Mouse (Mus musculus): Measurements from ENCODE around the gene Cox6a2. TPM values are rescaled to one million over a fixed set of nuclear protein-coding genes. Genes with fewer than 3 reads are reported as not detected.

The Cox6a2 gene
- polyA plus RNA-seq, 1 experiment from 2014 or later, result 1,008 TPM

DNA sequence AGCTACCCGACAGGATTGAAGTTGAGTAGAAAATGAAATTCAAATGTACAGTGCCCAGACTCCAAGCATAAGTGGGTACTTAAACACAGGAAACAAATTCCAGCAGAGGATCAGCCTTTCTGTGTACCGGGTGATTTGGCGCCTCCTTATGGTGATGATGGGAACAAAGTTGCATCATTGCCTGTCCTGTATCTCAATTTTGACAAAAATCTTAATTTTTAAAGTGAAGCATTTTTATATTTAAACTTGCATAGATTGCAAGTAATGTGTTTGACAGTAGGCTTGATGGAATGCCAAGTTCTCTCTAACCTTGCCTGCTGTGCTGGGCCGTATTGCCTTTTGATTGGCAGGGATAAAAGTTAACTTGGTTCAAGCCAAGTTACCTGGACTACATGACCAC, 32.8 kb upstream of the Cox6a2 start:
- Histone ChIP-seq H3K27me3 (ENCODE audit: control insufficient read depth, insufficient read depth, low read length) (no peaks in the 10 kb centered on the region), H3K4me1 (ENCODE audit: control insufficient read depth in 2 of 2, insufficient read depth in 2 of 2, low read length in 2 of 2) (peaks cover 6 to 14% of the 10 kb centered on the region in 2 experiments), H3K4me3 (ENCODE audit: control insufficient read depth in 1 of 2, insufficient read depth in 1 of 2, low read depth in 1 of 2, low read length in 2 of 2) (peak overlapping the region; percentile 52 to 76; a peak in 3 of 4 replicates), H3K4me2 (ENCODE audit: low read length) (peak overlapping the region; percentile 75), H3K9ac (ENCODE audit: low read length) (peak overlapping the region; percentile 68), H3K9me3 (ENCODE audit: control insufficient read depth, low read length) (no peaks in the 10 kb centered on the region), H3K36me3 (ENCODE audit: control insufficient read depth, insufficient read depth, low read length) (peaks cover 55% of the 10 kb centered on the region), H3K27ac (replicated peaks in 1 of 2; ENCODE audit: control insufficient read depth in 1 of 2, insufficient read depth in 1 of 2, low read depth in 2 of 2, low read length in 2 of 2) (peak overlapping the region; percentile 85 to 97)
- no peak for ATAC-seq (ENCODE audit: insufficient number of reproducible peaks, insufficient read depth, low FRiP score, low read depth)
- 20% methylated on average over 4 of the region's 4 CpGs for WGBS

DNA sequence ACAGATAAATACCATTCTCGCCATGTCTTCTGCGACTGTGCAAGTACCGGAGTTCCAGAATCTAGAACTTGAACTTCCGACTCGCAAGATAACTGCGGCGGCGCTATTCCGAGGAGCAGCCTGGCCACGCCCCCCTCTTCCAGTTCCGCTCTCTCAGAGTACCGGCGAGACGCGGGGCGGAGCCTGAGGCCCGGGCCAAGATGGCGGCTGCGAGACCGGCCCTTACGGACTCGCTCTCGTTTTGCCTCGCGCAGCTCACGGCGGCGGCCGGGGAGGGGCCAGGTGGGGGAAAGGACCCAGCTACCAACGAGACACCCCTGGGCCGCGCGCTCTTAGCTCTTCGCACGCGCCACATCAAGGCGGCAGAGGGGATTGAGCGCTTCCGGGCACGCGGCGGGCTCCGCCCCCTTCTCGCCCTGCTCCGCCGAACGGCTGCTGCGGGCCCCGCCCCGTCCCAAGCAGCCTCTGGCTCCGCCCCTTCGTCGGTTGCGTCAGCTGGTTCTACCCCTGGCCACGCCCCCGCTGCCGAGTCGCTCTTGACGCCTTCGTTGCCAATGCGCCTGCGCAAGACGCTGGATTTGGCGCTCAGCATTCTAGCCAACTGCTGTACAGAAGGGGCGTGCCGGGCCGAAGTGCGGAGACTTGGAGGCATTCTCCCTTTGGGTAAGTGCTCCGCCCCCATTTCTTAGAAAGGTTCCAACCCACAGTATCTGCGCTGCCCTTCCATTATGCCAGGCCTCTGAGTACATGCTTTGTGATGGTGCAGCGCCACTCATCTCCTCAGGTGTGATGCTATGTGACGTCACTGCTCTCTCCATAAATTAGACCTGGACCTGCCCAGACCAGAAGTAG, 32.0 kb upstream of the Cox6a2 start, which contains the start of gene 9130023H24Rik:
Gene 9130023H24Rik (minus strand): TSS at position 105 of the 852 bp plus-strand sequence.
- peak within 1 kb of the TSS; percentile 87 for H3K9ac ChIP-seq (ENCODE audit: low read length)
- H3K9me3 ChIP-seq (ENCODE audit: control insufficient read depth, low read length), result no peaks in the 10 kb centered on the region
- peaks cover 6 to 14% of the 10 kb centered on the region in 2 experiments for H3K4me1 ChIP-seq (ENCODE audit: control insufficient read depth in 2 of 2, insufficient read depth in 2 of 2, low read length in 2 of 2)
- peak within 1 kb of the TSS; percentile 97 for H3K27ac ChIP-seq (replicated peaks in 1 of 2; ENCODE audit: control insufficient read depth in 1 of 2, insufficient read depth in 1 of 2, low read depth in 2 of 2, low read length in 2 of 2)
- peaks cover 51% of the 10 kb centered on the region for H3K36me3 ChIP-seq (ENCODE audit: control insufficient read depth, insufficient read depth, low read length)
- H3K27me3 ChIP-seq (ENCODE audit: control insufficient read depth, insufficient read depth, low read length), result no peaks in the 10 kb centered on the region
- WGBS, result under 1% methylated on average over 69 of the region's 72 CpGs
- ATAC-seq (ENCODE audit: insufficient number of reproducible peaks, insufficient read depth, low FRiP score, low read depth), result peak; percentile 88
- H3K4me3 ChIP-seq (ENCODE audit: control insufficient read depth in 1 of 2, insufficient read depth in 1 of 2, low read depth in 1 of 2, low read length in 2 of 2), result peak within 1 kb of the TSS; percentile 76 to 79
- H3K4me2 ChIP-seq (ENCODE audit: low read length), result peak within 1 kb of the TSS; percentile 84

DNA sequence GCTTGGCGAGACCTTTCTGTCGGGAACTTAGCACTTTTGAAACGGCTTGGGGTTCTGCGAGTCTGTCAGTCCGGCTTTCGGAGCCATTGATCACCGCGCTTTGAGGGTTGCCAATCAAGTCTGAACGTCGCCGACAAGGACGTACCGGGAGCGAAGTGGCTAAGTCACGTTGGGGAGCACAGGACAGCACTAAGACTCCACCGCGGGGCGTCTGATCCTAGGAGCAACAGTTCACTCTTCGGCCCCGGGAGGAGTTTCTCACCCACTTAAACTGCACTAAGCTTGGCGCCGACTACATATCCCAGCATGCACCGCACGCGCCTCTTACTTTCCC, 31.4 kb upstream of the Cox6a2 start:
- Histone ChIP-seq H3K27me3 (ENCODE audit: control insufficient read depth, insufficient read depth, low read length) (no peaks in the 10 kb centered on the region), H3K36me3 (ENCODE audit: control insufficient read depth, insufficient read depth, low read length) (peaks cover 45% of the 10 kb centered on the region), H3K4me3 (ENCODE audit: control insufficient read depth in 1 of 2, insufficient read depth in 1 of 2, low read depth in 1 of 2, low read length in 2 of 2) (peak overlapping the region; percentile 76 to 79), H3K9ac (ENCODE audit: low read length) (peak overlapping the region; percentile 87), H3K4me2 (ENCODE audit: low read length) (peak overlapping the region; percentile 84), H3K4me1 (ENCODE audit: control insufficient read depth in 2 of 2, insufficient read depth in 2 of 2, low read length in 2 of 2) (peaks cover 6 to 14% of the 10 kb centered on the region in 2 experiments), H3K27ac (replicated peaks in 1 of 2; ENCODE audit: control insufficient read depth in 1 of 2, insufficient read depth in 1 of 2, low read depth in 2 of 2, low read length in 2 of 2) (peak overlapping the region; percentile 97), H3K9me3 (ENCODE audit: control insufficient read depth, low read length) (no peaks in the 10 kb centered on the region)
- ATAC-seq (ENCODE audit: insufficient number of reproducible peaks, insufficient read depth, low FRiP score, low read depth), result no peak
- WGBS, result under 1% methylated on average over 25 of the region's 25 CpGs

DNA sequence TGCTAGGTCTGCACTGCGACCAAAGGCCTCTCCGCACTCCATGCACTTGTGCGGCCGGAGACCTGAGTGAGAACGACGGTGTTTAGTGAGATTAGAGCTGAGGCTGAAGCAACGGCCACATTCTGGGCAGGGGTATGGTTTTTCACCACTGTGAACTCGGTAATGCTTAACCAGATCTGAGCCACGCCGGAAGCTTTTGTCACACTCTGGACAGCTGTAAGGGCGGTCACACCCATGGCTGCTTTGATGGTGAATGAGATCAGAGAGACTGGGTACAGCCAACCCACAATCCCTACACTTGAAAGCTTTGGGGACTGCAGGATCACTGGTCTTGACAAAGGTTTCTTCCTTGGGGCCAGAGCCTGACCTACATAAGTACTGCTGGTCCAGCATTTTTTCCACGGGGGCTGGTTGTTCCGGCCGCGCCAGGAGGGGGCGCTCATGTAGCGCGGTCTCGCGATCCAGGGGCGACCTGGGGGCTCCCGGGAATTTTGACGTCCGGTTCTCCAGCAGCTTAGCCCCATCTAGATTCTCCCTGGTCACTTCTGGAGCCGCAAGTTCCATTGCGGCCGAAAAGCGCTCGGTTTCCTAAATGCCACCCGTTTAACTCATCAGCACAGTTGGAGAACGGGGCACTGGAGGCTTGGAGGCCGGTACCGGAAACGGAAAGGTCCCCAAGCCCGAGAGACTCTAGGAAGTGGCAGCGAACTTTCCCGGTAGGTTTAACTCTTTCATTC, 30.8 kb upstream of the Cox6a2 start, which contains the start of gene Armc5:
Gene Armc5 (plus strand): TSS at position 487 of the 737 bp plus-strand sequence.
- 25% methylated on average over 37 of the region's 37 CpGs for WGBS
- H3K4me3 ChIP-seq (ENCODE audit: control insufficient read depth in 1 of 2, insufficient read depth in 1 of 2, low read depth in 1 of 2, low read length in 2 of 2), result peak within 1 kb of the TSS; percentile 76 to 79
- peak within 1 kb of the TSS; percentile 84 for H3K4me2 ChIP-seq (ENCODE audit: low read length)
- no peaks in the 10 kb centered on the region for H3K27me3 ChIP-seq (ENCODE audit: control insufficient read depth, insufficient read depth, low read length)
- H3K4me1 ChIP-seq (ENCODE audit: control insufficient read depth in 2 of 2, insufficient read depth in 2 of 2, low read length in 2 of 2), result peaks cover 6 to 14% of the 10 kb centered on the region in 2 experiments
- peak within 1 kb of the TSS; percentile 97 for H3K27ac ChIP-seq (replicated peaks in 1 of 2; ENCODE audit: control insufficient read depth in 1 of 2, insufficient read depth in 1 of 2, low read depth in 2 of 2, low read length in 2 of 2)
- H3K9ac ChIP-seq (ENCODE audit: low read length), result peak within 1 kb of the TSS; percentile 87
- H3K36me3 ChIP-seq (ENCODE audit: control insufficient read depth, insufficient read depth, low read length), result peaks cover 39% of the 10 kb centered on the region
- ATAC-seq (ENCODE audit: insufficient number of reproducible peaks, insufficient read depth, low FRiP score, low read depth), result peak; percentile 23; the same call in 1 of the 2 replicates
- H3K9me3 ChIP-seq (ENCODE audit: control insufficient read depth, low read length), result no peaks in the 10 kb centered on the region

DNA sequence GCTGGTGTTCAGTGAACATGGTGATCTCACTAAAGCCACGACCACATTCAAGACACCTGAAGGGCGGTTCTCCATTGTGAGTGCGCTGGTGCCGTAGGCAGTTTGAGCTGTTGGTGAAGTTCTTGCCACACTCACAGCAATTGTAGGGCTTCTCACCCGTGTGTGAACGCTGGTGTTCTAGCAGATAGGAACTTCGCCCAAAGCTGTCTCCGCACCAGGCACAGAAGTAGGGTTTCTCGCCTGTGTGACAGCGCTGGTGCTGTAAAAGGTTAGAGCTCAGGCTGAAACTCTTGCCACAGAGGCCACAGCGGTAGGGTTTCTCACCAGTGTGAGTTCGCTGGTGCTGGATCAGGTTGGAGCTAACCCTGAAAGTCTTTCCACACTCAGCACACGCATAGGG, 30.2 kb upstream of the Cox6a2 start:
- no peaks in the 10 kb centered on the region for H3K27me3 ChIP-seq (ENCODE audit: control insufficient read depth, insufficient read depth, low read length)
- H3K36me3 ChIP-seq (ENCODE audit: control insufficient read depth, insufficient read depth, low read length), result peaks cover 33% of the 10 kb centered on the region
- peak overlapping the region; percentile 87; the same call in 1 of the 2 replicates for H3K9ac ChIP-seq (ENCODE audit: low read length)
- no peak overlapping the region for H3K4me2 ChIP-seq (ENCODE audit: low read length)
- no peak overlapping the region for H3K4me3 ChIP-seq (ENCODE audit: control insufficient read depth in 1 of 2, insufficient read depth in 1 of 2, low read depth in 1 of 2, low read length in 2 of 2)
- ATAC-seq (ENCODE audit: insufficient number of reproducible peaks, insufficient read depth, low FRiP score, low read depth), result no peak
- H3K27ac ChIP-seq (replicated peaks in 1 of 2; ENCODE audit: control insufficient read depth in 1 of 2, insufficient read depth in 1 of 2, low read depth in 2 of 2, low read length in 2 of 2), result no peak overlapping the region
- H3K9me3 ChIP-seq (ENCODE audit: control insufficient read depth, low read length), result no peaks in the 10 kb centered on the region
- peaks cover 6 to 14% of the 10 kb centered on the region in 2 experiments for H3K4me1 ChIP-seq (ENCODE audit: control insufficient read depth in 2 of 2, insufficient read depth in 2 of 2, low read length in 2 of 2)
- WGBS, result 89% methylated on average over 13 of the region's 13 CpGs

DNA sequence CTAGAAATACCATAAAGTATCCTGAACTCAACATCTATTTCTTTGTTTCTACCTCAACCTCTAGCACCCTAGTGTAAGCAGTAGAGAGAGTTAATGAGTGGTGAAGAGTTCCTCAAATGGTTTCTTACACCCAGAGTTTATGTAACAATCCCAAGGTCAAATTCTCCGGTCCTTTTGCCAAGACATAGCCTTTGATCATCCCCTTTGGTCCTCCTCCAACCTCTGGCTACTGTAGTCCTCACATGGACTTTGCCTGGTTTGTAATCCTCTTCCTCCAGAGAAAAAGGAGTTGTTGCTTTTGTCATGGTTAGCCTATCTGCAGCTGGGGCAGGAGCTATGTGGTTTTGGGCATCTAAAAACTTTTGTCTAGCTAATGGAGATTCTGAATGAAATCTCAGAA, 29.3 kb upstream of the Cox6a2 start:
- no peak for ATAC-seq (ENCODE audit: insufficient number of reproducible peaks, insufficient read depth, low FRiP score, low read depth)
- peaks cover 24% of the 10 kb centered on the region for H3K36me3 ChIP-seq (ENCODE audit: control insufficient read depth, insufficient read depth, low read length)
- no peaks in the 10 kb centered on the region for H3K9me3 ChIP-seq (ENCODE audit: control insufficient read depth, low read length)
- no peak overlapping the region for H3K27ac ChIP-seq (replicated peaks in 1 of 2; ENCODE audit: control insufficient read depth in 1 of 2, insufficient read depth in 1 of 2, low read depth in 2 of 2, low read length in 2 of 2)
- 64% methylated on average over 1 of the region's 1 CpGs for WGBS
- H3K27me3 ChIP-seq (ENCODE audit: control insufficient read depth, insufficient read depth, low read length), result no peaks in the 10 kb centered on the region
- no peak overlapping the region for H3K4me3 ChIP-seq (ENCODE audit: control insufficient read depth in 1 of 2, insufficient read depth in 1 of 2, low read depth in 1 of 2, low read length in 2 of 2)
- H3K4me2 ChIP-seq (ENCODE audit: low read length), result no peak overlapping the region
- H3K4me1 ChIP-seq (ENCODE audit: control insufficient read depth in 2 of 2, insufficient read depth in 2 of 2, low read length in 2 of 2), result peaks cover 6 to 14% of the 10 kb centered on the region in 2 experiments
- no peak overlapping the region for H3K9ac ChIP-seq (ENCODE audit: low read length)

DNA sequence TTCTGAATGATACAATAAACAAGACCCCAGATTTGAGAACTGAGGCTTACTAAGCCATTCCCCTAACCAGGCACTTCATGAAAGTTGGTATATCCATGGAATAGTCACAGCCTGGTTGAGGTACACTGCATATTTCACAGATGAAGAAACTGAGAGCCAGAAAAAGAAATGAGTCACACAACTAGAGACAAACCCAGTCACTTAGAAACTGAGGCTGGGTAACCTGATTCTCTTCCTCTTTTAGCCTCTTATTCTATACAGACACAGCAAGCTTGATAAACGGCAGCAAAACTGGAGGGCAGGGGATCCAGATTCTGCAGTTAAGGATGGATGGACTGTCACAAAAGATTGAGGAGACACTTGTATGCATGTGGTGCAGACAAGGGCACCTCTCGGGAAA, 28.6 kb upstream of the Cox6a2 start:
- H3K27ac ChIP-seq (replicated peaks in 1 of 2; ENCODE audit: control insufficient read depth in 1 of 2, insufficient read depth in 1 of 2, low read depth in 2 of 2, low read length in 2 of 2), result no peak overlapping the region
- ATAC-seq (ENCODE audit: insufficient number of reproducible peaks, insufficient read depth, low FRiP score, low read depth), result no peak
- peaks cover 17% of the 10 kb centered on the region for H3K36me3 ChIP-seq (ENCODE audit: control insufficient read depth, insufficient read depth, low read length)
- H3K4me1 ChIP-seq (ENCODE audit: control insufficient read depth in 2 of 2, insufficient read depth in 2 of 2, low read length in 2 of 2), result peaks cover 6 to 14% of the 10 kb centered on the region in 2 experiments
- H3K27me3 ChIP-seq (ENCODE audit: control insufficient read depth, insufficient read depth, low read length), result no peaks in the 10 kb centered on the region
- no peak overlapping the region for H3K9ac ChIP-seq (ENCODE audit: low read length)
- no peak overlapping the region for H3K4me3 ChIP-seq (ENCODE audit: control insufficient read depth in 1 of 2, insufficient read depth in 1 of 2, low read depth in 1 of 2, low read length in 2 of 2)
- H3K4me2 ChIP-seq (ENCODE audit: low read length), result no peak overlapping the region
- WGBS, result 74% methylated on average over 2 of the region's 2 CpGs
- H3K9me3 ChIP-seq (ENCODE audit: control insufficient read depth, low read length), result no peaks in the 10 kb centered on the region
